Mouse (Mus musculus) stomach, embryonic 14.5 days (tissue): ENCODE measurements around the gene Tm4sf4. TPM values are rescaled to one million over a fixed set of nuclear protein-coding genes. Genes with fewer than 3 reads are reported as not detected.
A peak's percentile ranks its signal among the peaks of the same experiment; 100 is the strongest.

ENCODE experiments used
- ATAC-seq: fragments of 200-750 bp; cut with Nextera tagmentation; 2 replicates; pipeline ENCODE4 v1.8.0; 2017; ENCODE audit warnings: low read depth, moderate TSS enrichment; ENCODE audit not compliant: insufficient number of reproducible peaks, insufficient read depth, low FRiP score
- H3K27ac ChIP-seq: fragments of 300-500 bp; sonication (generic); 2 replicates; pipeline ENCODE4 v1.5.1; 2014; ENCODE audit warnings: mild to moderate bottlenecking, low read length, moderate library complexity, mixed read lengths
- H3K27me3 ChIP-seq: fragments of 300-500 bp; sonication (generic); 2 replicates; pipeline ENCODE4 v1.6.1; 2014; ENCODE audit warnings: low read length, control low read depth, mixed read lengths; ENCODE audit not compliant: control insufficient read depth, insufficient read depth
- H3K36me3 ChIP-seq: fragments of 300-500 bp; sonication (generic); 2 replicates; pipeline ENCODE4 v1.6.1; 2014; ENCODE audit warnings: mild to moderate bottlenecking, control low read depth, low read length, moderate library complexity, mixed read lengths; ENCODE audit not compliant: control insufficient read depth, insufficient read depth
- H3K4me1 ChIP-seq: fragments of 300-500 bp; sonication (generic); 2 replicates; pipeline ENCODE4 v1.6.1; 2014; ENCODE audit warnings: low read length, control low read depth, mixed read lengths; ENCODE audit not compliant: control insufficient read depth, insufficient read depth
- H3K4me2 ChIP-seq: fragments of 300-500 bp; sonication (generic); replicated peaks from 2 replicates; pipeline ENCODE4 v1.6.1; 2014; ENCODE audit warnings: low read depth, low read length, control low read depth
- H3K4me3 ChIP-seq: fragments of 300-500 bp; sonication (generic); 2 replicates; pipeline ENCODE4 v1.5.1; 2014; ENCODE audit warnings: low read depth, low read length, control low read depth
- H3K9ac ChIP-seq: fragments of 300-500 bp; sonication (generic); replicated peaks from 2 replicates; pipeline ENCODE4 v1.6.1; 2014; ENCODE audit warnings: low read depth, mild to moderate bottlenecking, control low read depth, low read length, moderate library complexity, mixed read lengths
- H3K9me3 ChIP-seq: fragments of 300-500 bp; sonication (generic); 2 replicates; pipeline ENCODE4 v1.6.1; 2016; ENCODE audit warnings: low read depth, low read length, control low read depth; ENCODE audit not compliant: control insufficient read depth
- WGBS: fragments of 180-500 bp; shearing (Covaris S2); extraction: QIAGEN DNeasy Blood & Tissue Kit; methylation state at CpG from one replicate; pipeline ENCODE4 v1.1.7; 2014; 5-methylcytosine and 5-hydroxymethylcytosine counted together
- polyA plus RNA-seq: library from polyadenylated mRNA; unstranded; fragments of >200 nt; fragmentation: Nextera tagmentation; extraction: Ambion mirVana; gene quantifications from 2 replicates; pipeline ENCODE4 v1.2.1, GENCODE M21; 2014

Gene Tm4sf4
- polyA plus RNA-seq, 1 experiment from 2014 or later = 2.2 TPM

- ATAC-seq = no peak
- Histone ChIP-seq H3K9me3 (no peaks in the 10 kb centered on the region), H3K4me1 (no peaks in the 10 kb centered on the region), H3K27ac (no peak overlapping the region), H3K27me3 (no peaks in the 10 kb centered on the region), H3K4me3 (no peak overlapping the region), H3K4me2 (no peak overlapping the region), H3K9ac (no peak overlapping the region), H3K36me3 (peaks cover 5% of the 10 kb centered on the region; the same call in 1 of the 2 replicates)
- WGBS = 33% methylated on average over 11 of the region's 11 CpGs
Measured at GRCm38 (mm10) chr3:57458652-57459051, 33.5 kb downstream of the Tm4sf4 start.

GRCm38 (mm10) chr3:57463302-57463701 is 38.2 kb downstream of the Tm4sf4 start:
- Histone ChIP-seq H3K9ac (no peak overlapping the region), H3K4me1 (no peaks in the 10 kb centered on the region), H3K4me3 (no peak overlapping the region), H3K27me3 (no peaks in the 10 kb centered on the region), H3K4me2 (no peak overlapping the region), H3K27ac (no peak overlapping the region), H3K9me3 (no peaks in the 10 kb centered on the region), H3K36me3 (peaks cover 5% of the 10 kb centered on the region; the same call in 1 of the 2 replicates)
- ATAC-seq = no peak
- 68% methylated on average over 4 of the region's 4 CpGs for whole genome bisulfite sequencing

- WGBS = 39% methylated on average over 3 of the region's 3 CpGs
- no peak overlapping the region for H3K9ac ChIP-seq
Measured at GRCm38 (mm10) chr3:57466289-57466688, 41.2 kb downstream of the Tm4sf4 start.

GRCm38 (mm10) chr3:57469325-57469724 is 44.2 kb downstream of the Tm4sf4 start:
- H3K27me3 ChIP-seq = no peaks in the 10 kb centered on the region
- no peak overlapping the region for H3K4me2 ChIP-seq
- H3K4me3 ChIP-seq = no peak overlapping the region
- H3K36me3 ChIP-seq = no peaks in the 10 kb centered on the region
- H3K9me3 ChIP-seq = no peaks in the 10 kb centered on the region
- peaks cover 19% of the 10 kb centered on the region for H3K4me1 ChIP-seq
- H3K9ac ChIP-seq = no peak overlapping the region
- WGBS = 94% methylated on average over 3 of the region's 3 CpGs
- no peak for ATAC-seq
- H3K27ac ChIP-seq = no peak overlapping the region

More at GRCm38 (mm10) chr3:57466289-57466688, 41.2 kb downstream of the Tm4sf4 start:
- H3K4me1 ChIP-seq = peaks cover 9% of the 10 kb centered on the region
- no peaks in the 10 kb centered on the region; the same call in 1 of the 2 replicates for H3K36me3 ChIP-seq
- no peak overlapping the region for H3K4me2 ChIP-seq
- no peak overlapping the region for H3K27ac ChIP-seq
- no peaks in the 10 kb centered on the region for H3K27me3 ChIP-seq
- H3K9me3 ChIP-seq = no peaks in the 10 kb centered on the region
- no peak overlapping the region for H3K4me3 ChIP-seq
- no peak for ATAC-seq

GRCm38 (mm10) chr3:57470326-57470725 is 45.2 kb downstream of the Tm4sf4 start:
- no peaks in the 10 kb centered on the region for H3K36me3 ChIP-seq
- no peak overlapping the region for H3K4me3 ChIP-seq
- H3K27ac ChIP-seq = peak overlapping the region; percentile 80
- H3K27me3 ChIP-seq = no peaks in the 10 kb centered on the region
- WGBS = 18% methylated on average over 5 of the region's 5 CpGs
- no peak overlapping the region for H3K9ac ChIP-seq
- no peaks in the 10 kb centered on the region for H3K9me3 ChIP-seq
- ATAC-seq = no peak
- peak overlapping the region; percentile 35; the same call in 1 of the 2 replicates for H3K4me2 ChIP-seq
- peaks cover 19% of the 10 kb centered on the region for H3K4me1 ChIP-seq

GRCm38 (mm10) chr3:57470981-57471601 is 46.0 kb downstream of the Tm4sf4 start:
- Histone ChIP-seq H3K9ac (no peak overlapping the region), H3K4me3 (no peak overlapping the region), H3K9me3 (no peaks in the 10 kb centered on the region), H3K4me1 (peaks cover 19% of the 10 kb centered on the region), H3K36me3 (no peaks in the 10 kb centered on the region), H3K27ac (peak overlapping the region; percentile 80), H3K4me2 (peak overlapping the region; percentile 35), H3K27me3 (no peaks in the 10 kb centered on the region)
- 10% methylated on average over 15 of the region's 15 CpGs for WGBS
- ATAC-seq = peak; percentile 64; the same call in 1 of the 2 replicates

GRCm38 (mm10) chr3:57472407-57472806 is 47.3 kb downstream of the Tm4sf4 start:
- no peak overlapping the region for H3K27ac ChIP-seq
- ATAC-seq = no peak
- no peak overlapping the region for H3K4me2 ChIP-seq
- peaks cover 19% of the 10 kb centered on the region for H3K4me1 ChIP-seq
- whole genome bisulfite sequencing = 45% methylated on average over 4 of the region's 4 CpGs
- H3K9me3 ChIP-seq = no peaks in the 10 kb centered on the region
- no peak overlapping the region for H3K4me3 ChIP-seq
- no peaks in the 10 kb centered on the region for H3K27me3 ChIP-seq
- no peak overlapping the region for H3K9ac ChIP-seq
- 0 out of 2 replicates have a peak, but pooled peaks cover 4% of the 10 kb centered on the region for H3K36me3 ChIP-seq

GRCm38 (mm10) chr3:57474421-57474820 is 49.3 kb downstream of the Tm4sf4 start:
- H3K9me3 ChIP-seq = no peaks in the 10 kb centered on the region
- no peak for ATAC-seq
- WGBS = 82% methylated on average over 8 of the region's 8 CpGs

More at GRCm38 (mm10) chr3:57474421-57474820, 49.3 kb downstream of the Tm4sf4 start:
- Histone ChIP-seq H3K27ac (no peak overlapping the region), H3K9ac (no peak overlapping the region), H3K36me3 (0 out of 2 replicates have a peak, but pooled peaks cover 4% of the 10 kb centered on the region), H3K4me2 (no peak overlapping the region), H3K27me3 (no peaks in the 10 kb centered on the region), H3K4me3 (no peak overlapping the region), H3K4me1 (peaks cover 19% of the 10 kb centered on the region)
